Mouse (Mus musculus): ENCODE measurements around the gene Kcnj8. TPM values are rescaled to one million over a fixed set of nuclear protein-coding genes. Genes with fewer than 3 reads are reported as not detected.

Kcnj8 gene
- total RNA-seq, 2 experiments from 2014 or later, result 6.4 to 10.9 TPM

Other genes starting within 250 kb of the Kcnj8 start
- gene Slco1a5, start 248.6 kb downstream of the Kcnj8 start, total RNA-seq (2021), result not detected
- 10 to 100 TPM in 1 of 2 experiments, 1 to 10 TPM in 1; 9.5 to 12.7 TPM for gene Pyroxd1, start 226.0 kb downstream of the Kcnj8 start, total RNA-seq (2021)
- 10 to 100 TPM; 11.1 to 12.3 TPM for gene Recql, start 184.5 kb downstream of the Kcnj8 start, total RNA-seq (2021)
- 10 to 100 TPM; 35.5 to 38.9 TPM for gene Golt1b, start 184.4 kb downstream of the Kcnj8 start, total RNA-seq (2021)
- gene Spx, start 158.2 kb downstream of the Kcnj8 start, total RNA-seq (2021), result under 1 TPM; 0.19 to 0.33 TPM
- 10 to 100 TPM; 11.9 to 25.7 TPM for gene Gys2, start 98.5 kb downstream of the Kcnj8 start, total RNA-seq (2021)
- 100 to 1,000 TPM; 208 to 422 TPM for gene Ldhb, start 63.7 kb downstream of the Kcnj8 start, total RNA-seq (2021)
- 10 to 100 TPM; 13.3 to 14.0 TPM for gene Abcc9, start 130.7 kb upstream of the Kcnj8 start, total RNA-seq (2021)
- gene Cmas, start 185.1 kb upstream of the Kcnj8 start, total RNA-seq (2021), result 10 to 100 TPM; 27.1 to 29.9 TPM
- gene Sult6b2, start 232.9 kb upstream of the Kcnj8 start, total RNA-seq (2021), result not detected